Mouse (Mus musculus) heart, postnatal 36 days (tissue): ENCODE measurements around the gene Arsk. TPM values are rescaled to one million over a fixed set of nuclear protein-coding genes. Genes with fewer than 3 reads are reported as not detected.

Experiments used
- DNase-seq, 2 experiments: peaks; one replicate each; pipeline ENCODE4 v3.0.0; 2021 to 2022
- intact Hi-C: fragments of 180-260 bp; cut with DNase I; formaldehyde crosslinking; loops from one replicate; pipeline ENCODE4 v1.15.1; 2025
- total RNA-seq, 2 experiments: library from RNA; stranded (reverse); gene quantifications; 2 replicates each; pipeline ENCODE4 v1.2.3; 2021

Arsk gene
- total RNA-seq, 2 experiments from 2014 or later, result 3.5 to 5.4 TPM

DNA sequence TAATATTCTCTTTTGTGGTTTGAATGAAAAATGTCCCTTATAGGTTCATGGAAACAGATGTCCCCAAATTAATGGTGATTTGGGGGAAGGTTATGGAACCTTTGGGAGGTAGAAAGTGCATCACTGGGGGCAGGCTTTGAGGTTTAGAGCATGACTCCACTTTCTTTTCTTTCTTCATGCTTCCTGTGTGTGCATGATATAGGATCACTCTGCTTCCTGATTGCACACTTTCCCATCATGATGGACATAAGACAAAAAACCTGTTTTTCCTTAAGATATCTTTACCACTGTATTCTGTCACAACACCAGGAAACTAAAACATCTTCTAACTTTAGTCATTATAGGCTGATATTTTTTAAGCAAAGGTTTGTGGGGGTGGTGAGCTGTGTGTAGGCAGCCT, 53.5 kb downstream of the Arsk start:
- no peak for DNase-seq
- intact Hi-C loops, result no loop called here

DNA sequence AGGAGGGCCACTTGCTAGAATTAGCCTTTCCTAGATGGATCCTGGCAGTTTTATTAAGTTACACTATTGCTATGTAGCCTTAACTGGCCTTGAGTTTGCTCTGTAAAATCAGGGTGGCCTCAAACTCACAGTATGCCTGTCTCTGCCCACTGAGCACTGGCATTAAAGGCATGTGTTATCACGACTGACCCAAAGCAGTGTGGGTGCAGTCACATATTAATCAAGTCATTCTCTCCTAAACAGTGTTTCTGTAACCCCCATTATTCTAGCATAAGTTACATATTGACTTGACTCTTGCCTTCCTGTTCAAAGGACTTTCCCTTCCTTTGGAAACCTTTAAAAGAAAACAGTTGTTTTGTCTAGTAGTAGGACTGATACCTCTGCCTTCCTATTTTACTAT, 56.0 kb downstream of the Arsk start:
- intact Hi-C loops, result no loop called here
- no peak for DNase-seq

DNA sequence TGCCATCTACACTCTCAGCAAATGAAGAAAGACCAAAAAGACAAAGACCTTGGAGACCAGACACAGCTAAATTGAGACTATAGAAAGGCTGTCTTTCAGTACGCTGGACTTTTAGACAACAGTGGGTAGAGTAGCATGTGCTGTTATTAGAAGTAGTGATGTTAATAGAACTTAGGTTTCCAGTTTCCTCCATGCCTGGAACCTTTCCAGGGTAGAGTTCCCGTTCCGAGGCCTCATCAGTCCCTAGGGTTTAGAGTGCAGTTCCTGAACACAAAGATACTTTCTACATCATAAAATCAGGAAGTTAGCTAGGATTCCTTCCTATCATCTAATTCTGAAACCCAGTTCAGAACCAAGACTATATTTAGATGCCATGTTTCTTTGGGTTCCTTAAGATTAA, 73.9 kb downstream of the Arsk start:
- DNase-seq, result peak; percentile 12 to 14
- intact Hi-C loops, result loop anchor here (5.0 to 10.0 kb wide), 3 partner anchors 147 to 1170 kb away; no protein-coding TSS in a partner anchor

DNA sequence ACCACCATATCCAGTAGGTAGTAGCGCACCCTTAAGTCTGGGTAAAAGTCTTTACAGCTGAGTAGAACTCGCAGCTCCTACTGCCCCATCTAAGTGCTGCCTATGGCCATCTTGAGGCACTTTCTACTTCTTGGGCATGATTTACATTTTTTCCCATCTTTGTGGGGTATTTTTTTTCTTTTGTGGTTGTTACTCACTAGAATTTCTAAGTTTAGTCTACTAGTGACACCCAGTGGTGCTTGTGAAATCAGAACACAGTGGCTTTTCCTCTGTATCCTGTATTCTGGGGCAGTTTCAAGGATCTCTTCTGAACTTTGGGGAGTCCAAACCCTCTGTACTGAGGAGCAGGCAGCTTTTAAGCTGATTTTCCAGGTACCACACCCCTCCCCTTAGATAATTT, 76.7 kb downstream of the Arsk start:
- intact Hi-C loops, result loop anchor here (2.0 to 10.0 kb wide), 4 partner anchors 35 to 1167 kb away; partner anchors contain the start of gene Gpr150
- no peak for DNase-seq

DNA sequence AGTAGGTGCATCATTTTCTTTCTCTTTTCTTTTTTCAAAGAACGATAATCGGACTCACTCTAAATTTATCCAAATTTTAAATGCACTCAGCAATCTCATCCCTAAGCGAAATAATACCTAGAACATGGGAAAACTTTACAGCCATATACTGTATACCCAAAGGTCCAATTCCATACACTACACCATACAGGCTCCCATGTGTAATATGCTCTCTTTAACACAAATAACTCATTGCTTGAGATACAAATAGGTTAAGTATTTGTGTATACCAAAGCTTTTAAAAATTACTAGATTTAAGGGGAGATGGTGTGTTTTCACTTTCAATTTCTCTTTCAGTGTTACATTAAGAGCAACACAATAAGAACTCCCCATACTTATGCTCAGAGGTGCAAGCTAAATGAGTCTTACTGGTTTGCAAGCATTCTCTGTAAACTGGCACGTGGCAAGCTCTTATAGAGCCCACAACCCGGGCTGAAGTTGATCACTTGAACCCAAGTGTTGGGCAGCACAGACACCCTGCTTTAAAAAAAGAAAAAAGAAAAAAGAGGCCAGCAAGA, 79.5 kb downstream of the Arsk start:
- intact Hi-C loops, result loop anchor here (2.0 to 10.0 kb wide), 3 partner anchors 76 to 314 kb away; partner anchors contain the start of genes Arsk, Ell2, Rhobtb3 and Ttc37
- peak; percentile 10 for DNase-seq

DNA sequence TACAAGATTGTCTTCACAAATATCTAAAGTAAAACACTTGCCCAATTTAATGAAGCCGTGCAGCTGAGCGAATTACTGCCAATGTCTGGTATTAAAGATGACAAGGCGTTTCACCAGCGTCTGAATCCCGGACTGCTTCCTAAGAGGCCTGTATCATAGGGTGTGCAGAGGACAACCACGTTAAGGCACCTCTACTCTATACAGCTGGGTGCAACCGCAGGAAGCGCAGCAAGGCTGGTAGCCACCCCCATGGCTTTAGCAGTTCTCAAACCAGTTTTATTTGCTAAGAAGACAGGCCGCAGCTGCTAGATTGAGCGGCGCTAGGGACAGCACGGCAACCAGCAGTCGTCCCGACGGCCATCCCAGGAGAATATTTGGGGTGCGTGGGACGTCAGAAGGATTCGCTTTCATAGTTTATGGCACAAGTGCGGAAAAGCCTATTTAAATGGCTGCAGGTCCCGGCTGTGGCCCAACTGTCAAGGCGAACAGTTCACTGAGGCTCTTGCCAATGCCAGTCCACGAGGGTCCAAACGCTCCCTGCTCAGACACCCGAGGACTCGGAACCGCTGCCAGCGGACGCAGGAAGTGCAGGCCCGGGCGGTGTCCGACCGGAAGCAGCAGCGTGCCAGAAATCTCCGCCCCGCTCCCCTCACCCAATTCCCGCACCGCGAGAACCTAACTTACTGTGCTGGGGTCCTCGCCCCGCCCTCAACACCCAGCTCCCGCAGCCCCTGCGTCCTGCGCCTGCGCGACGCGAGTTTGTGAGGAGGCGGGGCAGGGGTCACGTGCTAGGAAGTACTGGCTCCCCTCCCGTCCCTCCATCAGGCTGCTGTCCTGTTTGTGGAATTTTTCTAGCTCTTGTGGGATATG, 80.3 kb downstream of the Arsk start, which contains the start of gene Rfesd:
Rfesd (minus strand) TSS at position 746 of the 870 bp plus-strand sequence.
- intact Hi-C loops, result loop anchor here (2.0 to 10.0 kb wide), 3 partner anchors 75 to 313 kb away; partner anchors contain the start of genes Arsk, Ell2, Rhobtb3 and Ttc37
- DNase-seq, result peak; percentile 97 to 98

DNA sequence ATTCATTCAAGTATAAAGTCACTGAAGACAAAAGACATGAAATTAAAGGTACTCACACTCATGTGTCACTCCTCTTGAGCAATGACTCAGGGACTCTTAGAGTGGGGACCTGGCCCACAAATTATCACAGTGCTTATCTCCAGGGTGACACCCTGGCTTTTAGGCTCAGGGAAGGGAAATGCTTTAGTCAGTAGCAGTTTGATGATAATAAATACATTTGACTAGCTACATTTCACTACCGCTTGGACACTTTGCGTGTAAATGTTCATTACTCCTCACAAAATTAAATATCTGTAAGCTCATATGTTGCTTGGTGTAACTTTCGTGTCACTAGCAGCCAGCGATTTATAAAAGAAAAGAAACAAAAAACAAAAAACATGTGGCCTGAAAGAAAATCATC, 81.0 kb downstream of the Arsk start:
- no peak for DNase-seq
- intact Hi-C loops, result loop anchor here (10.0 kb wide), 1 partner anchor 313 kb away; the partner anchor contains the start of gene Ell2

DNA sequence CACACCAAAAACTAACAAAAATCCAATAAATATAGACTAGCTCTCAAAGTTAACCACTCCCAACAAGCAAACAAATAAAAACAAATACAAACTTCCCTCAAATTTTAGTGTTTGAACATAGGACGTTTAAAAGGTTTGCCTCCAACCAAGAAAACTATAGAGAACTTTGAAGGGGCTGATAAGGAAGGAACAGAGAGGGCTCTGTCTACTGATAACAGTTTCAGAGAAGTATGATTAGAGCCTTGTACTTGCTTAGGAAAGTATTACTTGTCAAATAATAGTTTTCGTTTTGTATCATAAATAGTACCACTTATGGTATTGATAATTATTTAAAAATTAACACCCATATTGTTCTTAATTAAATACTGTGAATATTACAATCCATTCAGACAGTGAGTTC, 83.9 kb downstream of the Arsk start:
- no peak for DNase-seq

More for the DNA sequence above, 83.9 kb downstream of the Arsk start:
- intact Hi-C loops, result loop anchor here (10.0 kb wide), 1 partner anchor 310 kb away; the partner anchor contains the start of gene Ell2

Other genes starting within 250 kb of the Arsk start
- gene Rhobtb3, start 154.7 kb downstream of the Arsk start, total RNA-seq, result 10 to 100 TPM; 11.0 to 14.1 TPM
- not detected for gene Spata9, start 131.5 kb downstream of the Arsk start, total RNA-seq
- 10 to 100 TPM; 11.5 to 12.1 TPM for gene Rfesd, start 79.9 kb downstream of the Arsk start, total RNA-seq
- under 1 TPM in 1 of 2 experiments, not detected in 1; 0.14 TPM for gene Gpr150, start 41.7 kb downstream of the Arsk start, total RNA-seq
- gene Ttc37, start 74 bp upstream of the Arsk start, total RNA-seq, result 10 to 100 TPM in 1 of 2 experiments, 1 to 10 TPM in 1; 9.4 to 10.7 TPM
- not detected for gene Fam81b, start 206.4 kb upstream of the Arsk start, total RNA-seq